Mouse (Mus musculus) kidney, embryonic 14.5 days (tissue): ENCODE measurements around the gene Osbp2. TPM values are rescaled to one million over a fixed set of nuclear protein-coding genes. Genes with fewer than 3 reads are reported as not detected.

Experiments used
- ATAC-seq: fragments of 200-750 bp; cut with Nextera tagmentation; 2 replicates; pipeline ENCODE4 v1.8.0; 2017; ENCODE audit warnings: moderate number of reproducible peaks, mild to moderate bottlenecking, moderate TSS enrichment, moderate library complexity; ENCODE audit not compliant: low FRiP score, low TSS enrichment
- H3K27ac ChIP-seq: fragments of 300-500 bp; sonication (generic); 2 replicates; pipeline ENCODE4 v1.5.1; 2014; ENCODE audit warnings: low read depth, mild to moderate bottlenecking, low read length, moderate library complexity, mixed read lengths
- H3K27me3 ChIP-seq: fragments of 300-500 bp; sonication (generic); 2 replicates; pipeline ENCODE4 v1.6.1; 2014; ENCODE audit warnings: mild to moderate bottlenecking, low read length; ENCODE audit not compliant: control insufficient read depth, insufficient read depth
- H3K36me3 ChIP-seq: fragments of 300-500 bp; sonication (generic); 2 replicates; pipeline ENCODE4 v1.6.1; 2014; ENCODE audit warnings: low read length, mixed read lengths; ENCODE audit not compliant: control insufficient read depth, insufficient read depth
- H3K4me1 ChIP-seq: fragments of 300-500 bp; sonication (generic); 2 replicates; pipeline ENCODE4 v1.6.1; 2014; ENCODE audit warnings: low read length, mixed read lengths; ENCODE audit not compliant: control insufficient read depth, insufficient read depth
- H3K4me2 ChIP-seq: fragments of 300-500 bp; sonication (generic); replicated peaks from 2 replicates; pipeline ENCODE4 v1.6.1; 2014; ENCODE audit warnings: low read depth, mild to moderate bottlenecking, low read length
- H3K4me3 ChIP-seq: fragments of 300-500 bp; sonication (generic); 2 replicates; pipeline ENCODE4 v1.5.1; 2014; ENCODE audit warnings: mild to moderate bottlenecking, low read length
- H3K9ac ChIP-seq: fragments of 300-500 bp; sonication (generic); 2 replicates; pipeline ENCODE4 v1.6.1; 2014; ENCODE audit warnings: low read depth, mild to moderate bottlenecking, low read length, moderate library complexity
- H3K9me3 ChIP-seq: fragments of 300-500 bp; sonication (generic); 2 replicates; pipeline ENCODE4 v1.6.1; 2016; ENCODE audit warnings: low read length; ENCODE audit not compliant: control insufficient read depth
- WGBS: fragments of 180-500 bp; shearing (Covaris S2); extraction: QIAGEN DNeasy Blood & Tissue Kit; methylation state at CpG from one replicate; pipeline ENCODE4 v1.1.7; 2014; 5-methylcytosine and 5-hydroxymethylcytosine counted together
- polyA plus RNA-seq: library from polyadenylated mRNA; unstranded; fragments of >200 nt; fragmentation: Nextera tagmentation; extraction: Ambion mirVana; gene quantifications from 2 replicates; pipeline ENCODE4 v1.2.1, GENCODE M21; 2014

Osbp2 gene
- polyA plus RNA-seq, 1 experiment from 2014 or later, result 0.81 TPM

DNA sequence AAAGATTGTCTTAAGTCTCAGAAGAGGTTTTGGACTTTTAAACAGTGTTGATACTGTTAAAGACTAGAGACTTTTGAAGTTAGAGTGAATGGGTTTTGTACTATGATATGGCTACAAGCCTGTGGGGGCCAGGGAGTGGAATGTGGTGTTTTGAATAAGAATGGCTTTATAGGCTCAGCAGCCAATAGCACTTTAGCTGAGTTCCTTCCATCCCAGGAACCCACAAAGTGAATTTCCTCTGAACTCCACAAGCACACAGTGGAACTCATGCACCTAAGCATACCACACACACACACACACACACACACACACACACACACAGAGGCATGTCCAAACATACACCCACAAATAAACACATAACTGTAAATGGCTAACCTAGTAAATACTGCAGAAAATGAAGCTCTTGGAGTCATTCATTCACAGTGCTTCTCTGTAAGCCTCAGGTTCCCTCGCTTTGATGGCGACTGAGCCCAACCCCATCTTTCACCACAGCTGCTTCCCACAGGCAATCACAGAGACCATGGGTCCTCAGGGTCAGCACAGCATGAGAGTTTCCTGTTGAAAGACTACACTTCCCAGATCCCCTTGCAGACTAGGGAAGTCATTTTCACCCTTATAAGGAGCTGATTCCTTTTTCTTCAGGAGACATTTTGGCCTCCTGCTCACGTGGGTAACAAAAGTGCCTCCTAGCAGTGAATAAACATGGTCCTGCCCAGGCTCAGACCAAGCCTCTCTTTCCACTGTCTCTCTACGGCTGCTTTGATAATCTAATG is 45.5 kb downstream of the Osbp2 start:
- WGBS, result 21% methylated on average over 4 of the region's 4 CpGs
- H3K36me3 ChIP-seq, result no peaks in the 10 kb centered on the region
- no peaks in the 10 kb centered on the region for H3K27me3 ChIP-seq
- H3K4me3 ChIP-seq, result no peak overlapping the region
- H3K27ac ChIP-seq, result no peak overlapping the region
- ATAC-seq, result no peak
- no peaks in the 10 kb centered on the region for H3K9me3 ChIP-seq
- H3K9ac ChIP-seq, result no peak overlapping the region
- no peak overlapping the region for H3K4me2 ChIP-seq
- H3K4me1 ChIP-seq, result no peaks in the 10 kb centered on the region

DNA sequence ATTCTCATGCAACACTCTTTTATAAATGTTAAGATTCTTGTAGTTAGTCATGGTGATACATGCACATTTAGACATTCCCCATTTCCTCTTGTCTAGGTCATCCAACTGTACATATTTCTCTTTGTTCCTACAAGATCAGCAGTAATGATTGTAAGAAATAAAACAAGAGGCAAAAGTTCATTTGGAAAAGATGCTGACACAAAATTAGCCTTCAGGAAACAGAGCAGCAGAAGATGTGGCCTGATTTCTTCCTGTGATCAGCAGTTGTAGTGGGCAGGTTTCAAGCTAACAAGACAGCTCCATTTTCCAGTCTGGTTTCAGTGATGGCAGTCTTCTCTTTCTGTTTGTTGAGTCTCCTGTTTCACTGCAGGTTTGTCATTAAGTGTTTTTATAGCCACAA is 47.8 kb downstream of the Osbp2 start:
- no peaks in the 10 kb centered on the region for H3K4me1 ChIP-seq
- no peaks in the 10 kb centered on the region for H3K27me3 ChIP-seq
- no peak overlapping the region for H3K4me2 ChIP-seq
- H3K27ac ChIP-seq, result no peak overlapping the region
- H3K9me3 ChIP-seq, result no peaks in the 10 kb centered on the region
- no peak overlapping the region for H3K9ac ChIP-seq
- no peak overlapping the region for H3K4me3 ChIP-seq
- H3K36me3 ChIP-seq, result no peaks in the 10 kb centered on the region
- no peak for ATAC-seq

- Histone ChIP-seq H3K36me3 (no peaks in the 10 kb centered on the region), H3K27me3 (no peaks in the 10 kb centered on the region), H3K9ac (no peak overlapping the region), H3K9me3 (no peaks in the 10 kb centered on the region), H3K27ac (no peak overlapping the region), H3K4me3 (no peak overlapping the region), H3K4me1 (no peaks in the 10 kb centered on the region), H3K4me2 (no peak overlapping the region)
- ATAC-seq, result no peak
Observed at GRCm38 (mm10) chr11:3813340-3813739, 50.4 kb downstream of the Osbp2 start.

- Histone ChIP-seq H3K27me3 (no peaks in the 10 kb centered on the region), H3K36me3 (no peaks in the 10 kb centered on the region), H3K4me1 (no peaks in the 10 kb centered on the region), H3K9ac (no peak overlapping the region), H3K27ac (no peak overlapping the region), H3K4me3 (no peak overlapping the region), H3K9me3 (no peaks in the 10 kb centered on the region), H3K4me2 (no peak overlapping the region)
- no peak for ATAC-seq
- WGBS, result 38% methylated on average over 3 of the region's 3 CpGs
Observed at GRCm38 (mm10) chr11:3808162-3808561, 55.5 kb downstream of the Osbp2 start.

DNA sequence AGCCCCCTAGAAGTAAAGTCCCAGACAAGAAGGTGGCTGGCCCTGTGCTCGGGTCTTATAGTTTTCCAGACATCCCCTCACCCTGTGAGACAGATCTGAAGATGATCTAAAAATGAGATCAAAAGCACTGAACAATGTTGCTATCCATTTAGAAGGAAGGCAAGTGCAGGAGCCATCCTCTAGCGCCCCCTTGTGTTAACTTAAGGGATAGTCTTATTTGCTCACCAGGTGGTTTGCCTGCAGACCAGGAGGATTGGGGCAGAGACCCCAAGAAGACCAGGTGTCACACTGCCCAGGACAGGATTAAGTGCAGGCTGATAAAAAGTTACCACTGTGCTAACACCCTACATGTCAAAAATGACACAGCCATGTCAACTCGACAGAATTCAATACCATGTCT is 58.3 kb downstream of the Osbp2 start:
- Histone ChIP-seq H3K4me2 (no peak overlapping the region), H3K27me3 (no peaks in the 10 kb centered on the region), H3K4me3 (no peak overlapping the region), H3K4me1 (no peaks in the 10 kb centered on the region), H3K9ac (no peak overlapping the region), H3K9me3 (no peaks in the 10 kb centered on the region), H3K27ac (no peak overlapping the region), H3K36me3 (no peaks in the 10 kb centered on the region)
- ATAC-seq, result no peak
- WGBS, result 33% methylated on average over 3 of the region's 3 CpGs

DNA sequence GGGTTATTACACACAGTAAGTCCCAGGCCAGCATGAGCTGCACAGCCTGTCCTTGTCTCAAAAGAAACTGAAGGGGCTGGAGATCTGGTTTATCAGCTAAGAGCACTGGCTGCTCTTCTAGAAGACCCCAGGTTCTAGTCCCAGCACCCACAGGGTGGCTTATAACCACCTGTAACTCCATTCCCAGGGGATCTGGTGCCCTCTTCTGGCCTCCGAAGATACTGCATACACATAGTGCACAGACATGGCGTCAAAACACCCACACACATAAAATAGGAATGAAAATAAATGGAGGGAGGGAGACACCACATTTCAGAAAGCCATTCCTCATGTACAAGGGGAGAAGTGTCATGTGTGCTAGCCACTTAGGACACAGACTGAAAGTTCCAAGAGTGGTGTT is 59.1 kb downstream of the Osbp2 start:
- Histone ChIP-seq H3K27me3 (no peaks in the 10 kb centered on the region), H3K4me2 (no peak overlapping the region), H3K27ac (no peak overlapping the region), H3K4me3 (no peak overlapping the region), H3K9me3 (no peaks in the 10 kb centered on the region), H3K9ac (no peak overlapping the region), H3K4me1 (no peaks in the 10 kb centered on the region), H3K36me3 (no peaks in the 10 kb centered on the region)
- no peak for ATAC-seq
- 95% methylated on average over 2 of the region's 2 CpGs for WGBS

- no peak overlapping the region for H3K4me3 ChIP-seq
- no peaks in the 10 kb centered on the region for H3K9me3 ChIP-seq
- ATAC-seq, result no peak
- H3K4me2 ChIP-seq, result no peak overlapping the region
- WGBS, result 35% methylated on average over 1 of the region's 1 CpGs
- no peak overlapping the region for H3K9ac ChIP-seq
- no peak overlapping the region for H3K27ac ChIP-seq
- no peaks in the 10 kb centered on the region for H3K36me3 ChIP-seq
- no peaks in the 10 kb centered on the region for H3K27me3 ChIP-seq
- no peaks in the 10 kb centered on the region for H3K4me1 ChIP-seq
Observed at GRCm38 (mm10) chr11:3802057-3802456, 61.6 kb downstream of the Osbp2 start.

DNA sequence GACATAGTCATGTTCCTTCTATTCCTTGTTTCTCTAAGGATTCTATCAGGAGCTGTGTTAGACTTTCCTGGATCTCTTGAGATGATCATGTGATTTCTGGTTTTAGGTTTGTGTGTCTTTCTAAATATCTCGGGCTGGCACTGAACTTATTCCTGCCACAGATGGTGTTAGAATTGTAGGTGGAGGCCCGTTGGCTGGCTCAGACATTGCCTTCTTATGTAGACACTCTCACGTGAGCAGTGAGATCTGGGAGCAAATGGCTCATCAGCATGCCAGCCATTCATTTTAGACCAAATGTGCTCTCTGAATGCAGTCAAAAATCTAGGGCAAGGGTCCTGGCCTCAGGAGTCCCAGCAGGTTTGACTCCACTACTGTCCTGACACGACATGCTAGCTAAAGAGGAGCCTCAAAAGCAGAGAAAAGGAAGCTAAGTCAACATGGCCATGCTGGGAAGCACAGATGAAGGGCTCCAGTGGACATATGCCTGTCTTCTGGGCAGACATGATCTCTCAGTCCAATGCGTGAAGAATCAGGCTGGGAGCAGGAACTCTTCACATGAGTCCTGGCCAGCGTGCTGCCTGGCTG is 66.0 kb downstream of the Osbp2 start:
- ATAC-seq, result no peak
- 88% methylated on average over 6 of the region's 6 CpGs for WGBS
- no peaks in the 10 kb centered on the region for H3K27me3 ChIP-seq
- no peaks in the 10 kb centered on the region for H3K9me3 ChIP-seq
- no peak overlapping the region for H3K9ac ChIP-seq
- H3K4me2 ChIP-seq, result no peak overlapping the region
- H3K4me1 ChIP-seq, result no peaks in the 10 kb centered on the region
- H3K36me3 ChIP-seq, result no peaks in the 10 kb centered on the region
- H3K4me3 ChIP-seq, result no peak overlapping the region
- H3K27ac ChIP-seq, result no peak overlapping the region

GRCm38 (mm10) chr11:3790736-3791135 is 73.0 kb downstream of the Osbp2 start:
- no peak overlapping the region; the same call in 1 of the 2 replicates for H3K9ac ChIP-seq
- H3K27me3 ChIP-seq, result no peaks in the 10 kb centered on the region
- no peak overlapping the region for H3K27ac ChIP-seq
- ATAC-seq, result no peak
- no peaks in the 10 kb centered on the region for H3K4me1 ChIP-seq
- H3K36me3 ChIP-seq, result no peaks in the 10 kb centered on the region
- H3K4me3 ChIP-seq, result no peak overlapping the region
- H3K9me3 ChIP-seq, result no peaks in the 10 kb centered on the region
- no peak overlapping the region for H3K4me2 ChIP-seq
